Mouse (Mus musculus) embryonic stem cell, embryonic (primary cell): ENCODE results near the gene Tmem106c.

Source experiments
- CTCF ChIA-PET, 4 experiments: fragments of 300-600 bp in 2 of 4; fragments of 350-600 bp in 2 of 4; sonication (Branson Sonifier 250); formaldehyde crosslinking; loops; one replicate each; lab custom pipeline; 2022; ENCODE audit warnings: inconsistent platforms in 2 of 4; lab: Charles Lee
- POLR2A ChIA-PET, 4 experiments: fragments of 300-600 bp in 2 of 4; fragments of 350-600 bp in 2 of 4; sonication (Branson Sonifier 250); formaldehyde crosslinking; loops; one replicate each; lab custom pipeline; 2022; ENCODE audit warnings: antibody characterized with exemption in 4 of 4, inconsistent platforms in 1 of 4; lab: Charles Lee

The Tmem106c gene

DNA sequence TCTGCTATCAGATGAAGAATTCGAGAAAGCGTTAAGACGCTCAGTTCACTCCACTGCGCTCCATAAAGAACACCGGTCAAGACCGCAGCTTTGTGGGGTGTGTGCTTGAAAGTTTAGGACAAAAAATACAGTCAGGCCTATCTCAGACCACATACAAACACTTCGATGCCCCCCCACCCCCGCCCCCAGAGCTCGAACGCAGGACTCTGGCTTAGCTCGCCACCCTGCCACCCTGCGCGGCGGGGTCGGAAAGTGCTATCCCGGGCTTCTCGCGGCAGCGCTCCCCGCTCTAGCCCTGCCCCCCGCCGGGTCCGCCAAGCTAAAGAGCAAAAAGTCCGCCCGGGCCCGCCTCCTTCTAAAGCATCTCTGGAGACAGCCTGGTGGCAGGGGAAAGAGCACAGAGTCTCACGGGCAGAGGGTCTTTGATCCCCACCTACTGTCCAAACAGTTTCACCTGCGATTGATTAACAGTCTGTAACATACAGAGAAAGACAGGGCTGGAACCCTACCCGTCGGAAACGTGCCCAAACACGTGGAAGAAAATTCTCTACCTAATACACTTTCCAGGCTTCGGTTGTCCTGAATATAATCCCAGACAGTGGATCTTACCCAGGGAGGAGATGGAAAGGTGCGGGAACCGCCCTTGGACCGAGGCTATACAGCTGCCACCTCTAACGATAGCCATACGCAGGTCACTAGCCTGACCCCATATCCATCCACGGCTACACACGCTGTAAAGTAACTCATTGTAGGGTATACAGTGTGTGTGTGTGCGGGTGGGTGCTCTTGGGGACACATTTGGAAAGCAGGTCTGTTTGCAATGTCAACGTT lies 39.2 kb downstream of the Tmem106c start:
- ChIA-PET POLR2A (interaction anchor here in 3 of 4 experiments (0.6 to 2.3 kb wide), 12 partner anchors 10 to 1363 kb away, joined by 3 to 16 read pairs (median 4); partner anchors contain the start of gene Tmem106c (in 1 of the 3)), CTCF (interaction anchor here in 1 of 4 experiments (1.1 to 1.4 kb wide), 2 partner anchors 153 to 421 kb away, joined by 3 read pairs; no protein-coding TSS in a partner anchor)

DNA sequence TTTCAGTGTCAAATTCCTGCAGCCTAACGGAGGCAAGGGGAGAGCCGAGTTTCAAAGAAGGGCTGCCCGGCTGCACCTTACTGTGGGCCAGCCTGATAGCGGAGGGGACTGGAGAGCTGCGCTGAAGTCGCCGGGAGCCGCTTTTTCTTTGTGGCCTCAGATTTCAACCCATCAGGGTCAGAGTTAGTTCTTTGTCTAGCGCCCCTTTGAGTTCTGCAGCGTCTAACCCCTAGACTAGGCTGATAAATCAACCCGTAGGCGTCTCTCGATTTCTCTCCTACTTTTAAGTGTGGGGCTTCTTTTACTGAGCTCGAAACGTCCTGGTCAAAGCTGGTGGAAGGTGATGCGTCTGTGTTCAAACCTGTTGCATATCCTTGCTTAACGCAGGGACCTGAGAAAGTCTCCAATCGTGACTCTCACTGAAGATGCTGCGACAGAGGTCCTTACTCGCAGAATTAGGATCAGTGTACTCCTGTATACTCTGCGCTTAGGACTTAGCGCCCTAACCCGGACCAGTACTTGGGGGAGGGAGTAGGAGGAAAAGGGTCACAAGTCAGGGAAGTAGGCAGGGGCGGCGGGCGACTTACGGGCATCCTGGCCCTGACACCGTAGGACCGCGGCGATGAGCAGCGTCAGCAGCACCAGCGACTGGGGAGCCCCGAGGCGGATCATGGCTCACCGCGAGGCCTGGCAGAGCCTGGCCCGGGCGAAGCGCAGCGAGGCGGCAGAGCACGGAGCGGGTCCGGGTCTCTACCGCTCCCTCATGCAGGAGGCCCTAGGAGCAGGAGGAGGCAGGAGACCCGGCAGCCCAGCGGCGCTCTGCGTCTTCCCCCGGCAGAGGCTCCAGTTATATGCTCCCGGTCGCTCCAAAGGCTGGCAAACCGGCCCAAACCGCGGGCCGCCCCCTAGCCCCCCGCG lies 40.1 kb downstream of the Tmem106c start, which contains the start of gene Col2a1:
Col2a1 (minus strand) TSS at position 874 of the 918 bp plus-strand sequence.
- ChIA-PET CTCF (interaction anchor here in 1 of 4 experiments (1.1 kb wide), 1 partner anchor 422 kb away, joined by 3 read pairs; no protein-coding TSS in a partner anchor), POLR2A (interaction anchor here in 2 of 4 experiments (0.5 to 2.0 kb wide), 7 partner anchors 10 to 623 kb away, joined by 3 to 7 read pairs (median 3); no protein-coding TSS in a partner anchor)

DNA sequence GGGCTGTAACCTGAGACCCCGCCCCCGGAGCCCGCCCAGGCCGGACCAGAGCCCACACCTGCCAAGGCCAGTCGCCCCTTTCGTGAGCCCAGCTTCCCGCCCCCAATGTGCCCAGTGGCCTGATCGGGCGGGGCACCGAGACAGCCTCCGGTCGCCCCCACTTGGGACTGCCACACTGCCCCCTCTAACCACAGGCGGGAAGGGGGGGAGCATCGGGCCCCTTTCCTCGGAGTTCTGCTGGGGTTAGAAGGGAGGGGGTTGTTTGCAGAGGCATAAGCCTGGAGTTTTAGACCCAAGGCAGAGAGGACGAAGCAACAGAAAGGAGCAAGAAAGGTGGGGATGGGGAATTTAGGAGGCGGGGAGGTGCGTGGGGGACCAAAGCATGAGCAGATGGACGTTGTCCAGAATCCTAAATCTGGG lies 40.8 kb downstream of the Tmem106c start:
- CTCF ChIA-PET = no interaction called here
- POLR2A ChIA-PET = interaction anchor here in 2 of 4 experiments (0.5 to 1.2 kb wide), 4 partner anchors 12 to 623 kb away, joined by 3 to 5 read pairs (median 3); no protein-coding TSS in a partner anchor

DNA sequence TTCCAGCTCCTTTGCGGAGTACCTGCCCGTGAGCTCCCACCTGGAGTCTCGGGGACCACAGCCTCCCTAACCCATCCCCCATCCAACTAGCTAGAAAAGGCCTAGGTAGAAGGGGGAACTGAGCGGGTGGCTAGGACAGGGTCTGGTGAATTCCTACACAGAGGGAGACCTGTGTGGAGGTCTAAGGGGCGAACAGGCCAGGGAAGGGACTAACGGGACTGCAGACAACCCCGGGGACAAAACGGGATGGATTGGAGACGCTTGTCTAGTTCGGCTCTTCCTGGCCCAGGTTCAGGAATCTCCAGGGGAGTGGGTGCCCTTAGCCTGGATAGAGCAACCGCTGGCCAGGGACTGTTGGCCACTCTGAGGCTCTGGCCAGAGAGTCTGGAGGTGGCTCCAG lies 41.2 kb downstream of the Tmem106c start:
- CTCF ChIA-PET = no interaction called here
- POLR2A ChIA-PET = interaction anchor here in 2 of 4 experiments (0.5 to 1.2 kb wide), 4 partner anchors 12 to 622 kb away, joined by 3 to 5 read pairs (median 3); no protein-coding TSS in a partner anchor

DNA sequence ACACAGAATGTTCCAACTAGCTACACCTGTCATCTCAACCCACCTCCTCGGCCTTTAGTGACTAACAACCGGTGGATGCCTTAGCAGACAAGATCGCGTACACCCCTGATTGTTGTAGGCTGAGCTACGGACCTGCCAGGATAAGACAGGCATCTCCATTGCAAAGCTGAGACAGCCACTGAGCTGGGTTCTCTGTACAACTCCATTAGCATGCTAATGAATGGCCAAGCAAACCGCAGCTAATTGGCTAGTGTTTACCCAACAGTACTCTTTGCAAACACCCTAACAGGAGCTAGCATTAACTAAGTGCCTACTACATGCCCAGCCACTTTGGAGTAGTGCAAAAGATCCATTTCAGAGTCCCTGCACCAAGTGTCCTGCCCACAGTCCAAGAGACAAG lies 48.8 kb downstream of the Tmem106c start:
- ChIA-PET CTCF (interaction anchor here (0.6 to 1.3 kb wide), 9 partner anchors 49 to 619 kb away, joined by 3 to 5 read pairs (median 4); partner anchors contain the start of genes Ccdc184 (in 1 of the 4) and Tmem106c (in 1 of the 4)), POLR2A (interaction anchor here in 3 of 4 experiments (0.6 to 1.3 kb wide), 14 partner anchors 9 to 454 kb away, joined by 3 to 8 read pairs (median 4); partner anchors contain the start of gene Tmem106c (in 1 of the 3))

DNA sequence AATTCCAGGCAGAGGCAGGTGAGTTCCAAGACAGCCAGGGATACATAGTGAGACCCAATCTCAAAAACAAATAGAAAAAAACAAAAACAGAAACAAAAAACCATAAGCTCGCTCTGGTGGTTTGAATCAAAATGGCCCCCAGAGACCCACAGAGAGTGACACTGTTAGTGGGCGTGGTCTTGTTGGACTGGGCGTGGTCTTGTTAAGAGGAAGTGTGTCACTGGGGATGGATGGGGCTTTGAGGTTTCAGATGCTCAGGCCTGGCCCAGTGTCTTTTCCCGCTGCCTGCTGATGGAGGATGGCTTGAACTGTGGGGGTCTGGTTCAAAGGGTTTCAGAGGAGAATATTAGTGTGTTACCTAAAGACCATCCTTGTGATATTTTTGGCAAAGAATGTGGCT lies 53.9 kb downstream of the Tmem106c start:
- POLR2A ChIA-PET = interaction anchor here in 3 of 4 experiments (0.7 to 1.3 kb wide), 6 partner anchors 9 to 37 kb away, joined by 3 to 5 read pairs (median 3); no protein-coding TSS in a partner anchor
- CTCF ChIA-PET = interaction anchor here in 2 of 4 experiments (0.5 to 0.7 kb wide), 2 partner anchors 54 to 154 kb away, joined by 3 to 4 read pairs; partner anchors contain the start of gene Tmem106c (in 1 of the 2)

DNA sequence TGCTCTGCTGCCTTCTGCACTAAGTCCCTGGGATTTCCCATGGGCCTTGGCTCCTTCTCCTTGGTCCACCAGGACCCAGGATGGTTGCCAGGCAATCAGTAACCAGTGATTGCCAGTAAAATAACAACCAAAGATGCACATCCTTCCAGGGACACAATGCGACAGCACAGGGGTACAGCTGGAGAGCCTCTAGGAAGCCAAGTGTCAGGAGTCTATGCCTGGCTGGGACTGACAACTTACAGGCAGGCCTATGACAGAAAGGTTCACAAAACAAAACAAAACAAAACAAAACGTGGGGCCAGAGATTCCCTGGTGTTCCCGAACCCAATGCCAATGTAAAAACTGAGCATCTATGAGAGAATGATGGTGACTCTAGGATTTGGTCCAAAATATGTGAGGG lies 55.0 kb downstream of the Tmem106c start:
- CTCF ChIA-PET = interaction anchor here in 1 of 4 experiments (0.6 kb wide), 1 partner anchor 169 kb away, joined by 3 read pairs; no protein-coding TSS in a partner anchor
- POLR2A ChIA-PET = interaction anchor here in 1 of 4 experiments (1.3 kb wide), 1 partner anchor 92 kb away, joined by 3 read pairs; no protein-coding TSS in a partner anchor
